Mouse (Mus musculus) c-Kit-negative CD71-positive TER-119-positive erythroid progenitor cells, embryonic 14.5 days (primary cell): ENCODE data around the gene C1ql3.

Experiments
- DNase-seq: peaks from one replicate; pipeline ENCODE4 v3.0.0-alpha.2; 2013; ENCODE audit warnings: low read depth, low spot score

The C1ql3 gene

DNA sequence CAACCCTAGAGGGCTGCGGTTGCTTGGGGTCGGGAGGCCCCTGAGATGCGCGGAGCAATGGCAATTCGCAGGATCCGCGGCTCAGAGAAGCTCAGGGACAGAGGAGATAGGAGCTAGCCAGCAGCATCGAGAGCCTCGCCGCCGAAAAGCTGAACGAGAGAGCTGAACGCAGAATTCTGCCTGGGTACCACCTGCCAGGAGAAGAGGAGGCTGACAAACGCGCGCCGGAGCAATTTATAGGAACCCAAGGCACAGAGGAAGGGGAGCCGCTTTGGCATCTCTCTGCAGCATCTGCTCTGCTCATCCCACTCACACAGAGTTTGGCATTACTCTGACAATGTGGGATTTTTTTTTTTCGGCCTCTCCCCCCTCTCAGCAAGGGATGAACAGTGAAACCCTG is at the start of gene C1ql3:
C1ql3 (minus strand) TSS at position 335 of the 400 bp plus-strand sequence.
- DNase-seq, result no peak

DNA sequence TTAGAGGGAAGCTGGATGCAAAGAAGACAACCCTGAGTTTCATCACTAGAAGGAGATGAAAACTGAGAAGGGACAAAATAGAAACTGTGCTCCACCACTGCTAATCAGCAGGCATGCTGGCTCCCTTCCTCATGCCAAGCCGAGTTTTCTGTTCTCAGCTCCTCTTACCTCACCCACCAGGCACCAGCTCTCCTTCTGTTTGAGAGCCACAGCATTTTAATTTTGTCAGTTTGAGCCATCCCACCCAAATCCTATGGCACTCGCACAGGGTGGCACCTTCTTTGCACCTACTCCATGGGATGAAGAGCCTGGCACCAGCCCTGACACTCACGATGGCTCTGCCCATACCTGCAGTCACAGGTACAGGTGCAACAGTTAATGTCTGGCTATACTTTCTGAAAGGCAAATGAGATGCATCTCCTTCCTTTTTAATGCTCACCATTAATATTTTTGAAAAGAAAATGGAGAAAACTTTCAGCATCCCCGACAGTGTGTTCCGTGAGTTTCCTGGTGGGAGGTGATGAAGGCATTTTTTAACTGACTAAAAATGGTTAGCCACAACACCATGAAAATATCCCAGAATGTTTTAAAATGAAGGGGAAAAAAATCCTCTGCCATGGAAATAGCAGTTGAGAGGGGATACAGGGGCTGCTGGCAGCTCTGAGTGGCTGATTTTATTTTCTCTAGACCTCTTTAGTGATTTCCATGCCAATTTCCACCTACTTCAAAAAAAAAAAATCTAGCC is 49.0 kb upstream of the C1ql3 start:
- no peak for DNase-seq

DNA sequence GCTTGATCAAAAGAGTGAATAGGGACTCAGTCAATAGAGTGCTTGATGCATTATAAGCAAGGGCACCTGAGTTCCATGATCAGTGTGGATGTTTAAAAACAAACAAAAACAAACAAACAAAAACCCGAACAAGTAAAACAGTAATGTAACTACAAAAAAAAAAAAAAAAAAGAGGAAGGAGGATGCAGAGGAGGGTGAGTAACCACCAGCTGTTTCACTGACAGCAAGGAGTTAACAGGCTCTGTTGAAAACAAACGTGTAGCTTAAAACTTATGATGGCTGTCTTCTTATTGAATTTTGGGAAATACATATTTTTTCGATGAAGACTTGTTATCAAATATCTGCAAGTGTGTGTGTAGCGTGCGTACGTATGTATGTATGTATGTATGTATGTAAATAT is 37.0 kb upstream of the C1ql3 start:
- no peak for DNase-seq

DNA sequence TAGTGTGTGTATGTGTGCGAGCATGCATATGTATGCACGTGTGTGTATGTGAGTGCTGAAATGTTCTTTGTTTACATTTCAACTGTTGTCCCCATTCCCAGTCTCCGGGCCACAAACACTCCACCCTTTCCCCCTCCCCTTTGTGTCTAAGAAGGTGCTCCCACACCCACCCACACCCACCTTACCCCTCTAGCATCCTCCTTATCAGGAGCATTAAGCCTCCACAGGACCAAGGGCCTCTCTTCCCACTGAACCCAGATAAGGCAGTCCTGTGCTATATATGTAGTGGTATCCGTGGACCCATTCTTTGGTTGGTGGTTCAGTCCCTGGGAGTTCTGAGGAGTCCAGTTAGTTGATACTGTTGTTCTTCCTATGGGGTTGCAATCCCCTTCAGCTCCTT is 32.9 kb upstream of the C1ql3 start:
- no peak for DNase-seq

DNA sequence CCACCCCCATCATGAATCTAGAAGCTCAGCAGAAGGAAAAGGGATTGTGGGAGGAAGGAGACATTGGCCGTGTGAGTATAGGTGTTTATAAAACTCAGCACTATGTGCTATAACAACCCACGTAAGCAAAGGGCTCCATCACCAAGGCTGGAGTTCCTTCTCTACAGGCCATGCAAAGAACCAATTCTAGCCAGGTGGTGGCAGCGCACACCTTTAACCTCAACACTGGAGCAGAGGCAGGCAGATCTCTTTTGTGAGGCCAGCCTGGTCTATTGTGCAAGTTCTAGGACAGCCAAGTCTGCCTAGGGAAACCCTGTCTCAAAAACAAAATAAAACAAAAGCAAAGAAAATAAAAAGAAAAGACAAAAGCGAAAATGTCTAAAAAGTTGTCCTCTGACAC is 28.2 kb upstream of the C1ql3 start:
- no peak for DNase-seq

DNA sequence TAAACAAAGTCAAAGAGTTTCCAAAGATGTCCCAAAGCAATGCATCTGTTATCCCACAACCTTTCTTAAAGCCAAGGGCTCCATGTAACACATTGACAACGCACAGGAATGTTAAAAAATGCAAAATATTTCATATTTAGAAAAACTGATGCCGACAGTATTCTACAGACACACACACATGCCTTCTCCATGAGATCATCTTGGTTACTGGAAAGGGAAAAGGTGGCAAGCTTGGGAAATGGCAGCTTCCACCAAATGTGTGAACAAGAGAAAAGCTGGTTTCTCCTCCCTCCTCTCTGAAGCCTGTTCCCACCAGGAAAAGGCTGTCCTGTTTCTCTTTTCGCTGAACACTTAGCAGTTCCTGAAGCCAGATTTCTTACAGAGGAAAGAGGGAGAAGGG is 27.2 kb upstream of the C1ql3 start:
- DNase-seq, result no peak

DNA sequence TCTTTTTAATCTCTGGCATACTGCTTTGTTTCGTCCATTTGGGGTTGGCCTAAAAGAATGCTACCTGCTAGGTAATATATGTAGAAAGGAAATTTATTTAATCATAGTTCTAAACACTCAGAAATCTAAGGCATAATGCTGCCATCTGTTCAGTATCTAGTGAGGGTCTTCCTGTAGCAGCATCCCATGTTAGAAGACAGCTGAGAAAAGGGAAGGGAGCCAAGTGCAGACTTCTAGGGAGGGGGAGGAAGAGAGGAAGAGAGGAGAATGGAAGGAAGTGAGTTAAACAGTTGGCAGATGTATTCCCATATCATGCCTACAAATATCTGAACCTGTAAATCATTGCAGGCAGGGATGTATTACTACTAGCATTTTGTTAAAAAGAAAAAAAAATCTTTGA is 7.3 kb upstream of the C1ql3 start:
- no peak for DNase-seq

DNA sequence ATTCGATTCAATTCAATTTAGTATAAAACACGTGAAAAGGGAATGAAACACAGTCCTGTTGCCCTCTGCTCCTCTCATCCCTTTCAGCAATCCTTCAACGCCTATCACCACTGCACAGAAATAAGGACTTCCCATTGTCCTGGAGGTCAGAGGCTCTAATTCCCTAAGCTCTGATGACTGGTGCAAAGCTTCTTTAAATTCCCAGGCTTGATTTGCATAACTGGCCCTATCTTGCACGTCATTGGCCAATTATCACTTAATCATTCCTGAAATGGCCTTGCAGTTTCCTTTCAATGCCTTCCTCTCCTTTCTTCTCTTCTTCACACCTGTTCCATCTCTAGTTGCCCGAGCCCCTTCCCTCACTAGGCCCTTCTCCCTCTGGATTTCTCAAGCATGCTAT is 6.8 kb upstream of the C1ql3 start:
- DNase-seq, result no peak

DNA sequence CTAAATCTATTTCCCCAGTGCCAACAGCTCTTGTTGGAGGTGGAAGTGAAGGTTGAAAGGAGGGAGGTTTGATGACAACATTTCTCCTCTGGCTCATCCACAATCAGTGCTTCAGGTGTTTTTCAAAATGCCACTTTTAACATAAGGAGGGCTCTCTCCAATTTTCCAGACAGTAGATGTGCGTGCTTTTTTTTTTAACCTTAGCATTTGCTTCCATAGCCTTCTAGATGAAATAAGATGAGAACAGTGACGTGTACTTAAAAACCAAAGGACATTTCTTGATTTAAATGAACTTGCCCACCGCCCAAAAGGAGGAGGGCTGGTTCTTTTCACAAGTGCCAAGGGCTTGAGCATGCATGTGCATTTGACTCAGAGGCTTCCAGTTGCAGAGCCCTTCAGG is 367 bp upstream of the C1ql3 start:
- no peak for DNase-seq

DNA sequence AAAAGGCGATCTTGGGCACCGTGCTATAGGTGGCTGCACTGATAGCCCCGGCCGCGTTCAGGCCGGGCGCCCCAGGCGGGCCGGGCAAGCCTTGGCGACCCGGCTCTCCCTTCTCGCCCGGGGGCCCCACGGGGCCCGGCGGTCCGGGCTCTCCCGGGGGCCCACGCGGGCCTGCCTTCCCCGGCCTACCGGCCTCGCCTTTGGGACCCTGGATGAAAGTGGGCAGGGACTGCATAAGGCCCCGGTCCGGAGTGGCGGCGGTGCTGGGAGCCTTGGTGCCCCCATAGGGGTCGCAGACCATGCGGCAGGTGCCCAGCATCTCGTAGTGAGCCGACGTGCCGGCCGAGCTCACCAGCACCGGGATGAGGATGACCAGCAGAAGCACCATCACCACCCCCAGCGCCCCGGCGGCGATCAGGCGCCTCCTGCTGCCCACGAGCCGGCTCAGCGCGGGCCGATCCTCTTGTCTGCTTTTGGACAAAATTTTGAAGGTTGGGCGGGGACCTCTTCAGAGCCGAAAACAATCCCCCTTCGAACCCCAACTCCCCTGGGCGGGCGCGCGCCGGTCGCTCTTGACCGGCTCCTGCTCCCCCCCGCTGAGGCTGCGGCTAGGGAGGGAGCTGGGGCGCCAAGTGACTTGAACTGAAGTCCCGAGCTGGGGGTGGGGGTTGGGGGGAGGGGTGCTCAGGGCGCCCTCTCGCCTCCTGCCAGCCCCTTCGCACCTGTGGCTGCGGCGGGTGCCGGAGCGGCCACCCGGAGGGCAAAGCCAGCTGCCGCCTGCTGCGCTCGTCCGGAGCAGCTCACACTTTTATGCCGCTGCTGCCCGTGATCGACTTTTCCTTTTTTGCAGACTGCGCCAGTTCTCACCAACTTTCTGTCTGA is 905 bp downstream of the C1ql3 start:
- no peak for DNase-seq

DNA sequence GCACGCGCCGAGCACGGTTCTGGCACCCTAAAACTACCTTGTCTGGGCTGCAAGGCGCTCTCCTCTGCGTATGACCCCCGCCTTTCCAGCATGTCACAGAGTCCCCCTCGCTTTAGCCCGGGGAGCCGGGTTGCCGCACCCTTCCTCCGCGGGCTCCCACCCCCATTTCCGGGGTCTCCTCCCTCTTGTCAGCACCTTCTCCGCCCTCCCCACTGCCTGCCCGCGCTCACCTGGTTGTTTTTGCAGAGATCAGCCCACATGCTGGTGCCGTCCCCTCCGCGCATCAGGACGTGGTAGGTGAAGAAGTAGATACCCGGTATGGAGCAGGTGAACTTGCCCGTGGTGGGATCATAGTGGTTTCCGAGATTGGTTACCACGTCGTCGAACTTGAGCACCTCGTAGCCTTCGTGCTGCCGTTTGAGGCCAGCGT is 1.6 kb downstream of the C1ql3 start:
- no peak for DNase-seq

DNA sequence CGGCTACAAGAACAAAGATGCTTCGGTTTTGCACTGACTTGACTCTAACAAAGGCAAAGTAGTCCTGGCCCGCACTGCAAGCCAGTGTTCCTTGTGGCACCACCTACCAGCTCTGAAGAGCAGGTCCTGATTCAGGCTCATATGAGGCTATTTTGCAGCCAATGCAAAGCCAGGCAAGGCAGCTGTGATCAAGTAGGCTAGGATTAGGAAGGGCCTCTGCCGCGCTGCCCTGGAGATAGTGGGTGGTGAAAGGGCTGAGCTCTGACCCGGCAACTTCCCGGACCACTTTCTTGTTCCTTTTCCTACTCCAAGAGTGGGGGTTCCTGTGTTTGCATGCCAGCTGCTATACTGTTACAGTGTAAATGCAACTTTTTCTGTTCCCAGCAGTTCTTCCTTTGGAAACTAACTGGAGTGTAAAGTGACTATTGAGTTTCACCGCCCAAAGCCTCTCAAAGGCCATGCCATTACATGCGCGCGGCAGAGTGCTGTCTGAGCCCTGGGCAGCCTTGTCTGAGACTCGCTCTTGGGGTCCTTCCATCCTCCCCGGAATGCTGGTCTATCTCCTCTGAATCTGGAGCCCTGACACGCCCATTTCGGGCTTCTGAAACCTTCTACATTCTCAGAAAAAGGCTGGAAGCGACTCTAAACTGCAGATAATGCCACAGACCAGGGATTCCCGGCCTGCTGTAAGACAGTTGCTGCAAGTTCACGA is 2.2 kb downstream of the C1ql3 start:
- no peak for DNase-seq

DNA sequence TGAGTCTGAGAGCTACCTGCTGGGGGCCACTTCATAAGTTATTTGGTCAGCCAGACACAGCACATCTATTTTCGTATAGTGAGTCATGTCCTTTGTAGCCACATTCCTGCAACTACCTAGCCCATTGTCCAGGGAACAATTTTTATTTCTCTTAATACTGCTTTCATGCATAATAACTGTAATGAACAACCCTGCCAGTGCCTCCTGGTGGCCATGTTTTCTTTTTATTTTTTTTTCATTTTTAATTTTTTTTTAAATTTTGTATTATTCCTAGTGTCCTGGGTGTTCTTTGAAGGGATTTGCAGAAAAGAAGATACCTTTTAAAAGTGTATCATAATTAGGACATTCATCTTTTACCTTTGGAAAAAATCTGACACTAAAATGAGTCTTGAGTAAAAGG is 3.2 kb downstream of the C1ql3 start:
- no peak for DNase-seq

DNA sequence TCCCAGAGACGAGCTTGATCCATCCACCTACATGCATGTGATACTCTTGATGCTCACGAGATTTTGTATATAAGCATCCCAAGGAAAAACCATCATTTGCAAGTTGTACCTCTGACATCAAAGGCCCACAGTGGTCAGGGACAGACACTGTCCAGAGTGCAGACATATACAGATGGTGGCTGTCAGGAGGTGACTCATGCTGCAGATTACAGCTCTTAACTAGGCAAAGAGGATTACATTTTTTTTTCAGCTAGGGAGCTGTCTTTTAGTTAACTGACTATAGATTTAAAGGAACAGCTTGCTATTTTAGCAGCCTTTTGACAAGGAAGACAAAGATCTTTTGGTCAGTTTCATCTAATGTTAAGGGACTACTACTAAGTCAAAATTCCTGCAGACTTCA is 11.6 kb downstream of the C1ql3 start:
- DNase-seq, result no peak

DNA sequence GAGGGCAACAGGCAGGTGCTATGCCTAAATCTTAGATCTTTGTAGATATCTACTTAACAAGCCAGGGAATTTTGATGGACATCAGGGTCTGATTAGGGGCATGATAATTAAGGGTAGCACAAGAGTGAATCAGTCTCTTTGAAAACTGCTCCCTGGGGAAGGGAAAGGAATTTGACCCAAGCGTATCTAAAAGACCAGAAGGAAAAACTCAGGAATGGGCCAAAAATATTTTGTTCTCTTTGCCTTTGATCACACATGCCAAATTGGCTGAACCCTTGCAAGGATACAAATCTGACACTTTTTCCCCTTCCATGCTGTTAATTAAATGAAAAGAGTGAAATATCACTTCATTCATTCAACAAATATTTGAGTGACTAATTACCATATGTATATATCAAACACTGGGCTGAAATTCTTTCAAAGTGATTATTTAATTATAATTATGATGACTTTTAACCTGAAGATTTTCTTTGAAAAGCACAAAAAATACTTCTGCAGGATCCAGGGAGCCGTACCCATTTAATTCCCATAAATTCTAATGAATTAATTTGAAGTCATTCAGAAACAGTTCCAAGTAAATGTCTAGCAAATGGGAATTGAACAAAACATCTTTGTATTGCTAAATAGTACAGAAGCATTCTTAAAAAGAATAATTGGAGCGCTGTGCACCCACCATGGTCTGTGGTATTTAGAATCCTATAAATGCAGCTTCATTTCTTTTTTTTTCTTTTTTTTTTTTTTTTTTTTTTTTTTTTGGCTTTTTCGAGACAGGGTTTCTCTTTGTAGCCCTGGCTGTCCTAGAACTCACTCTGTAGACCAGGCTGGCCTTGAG is 26.5 kb downstream of the C1ql3 start:
- DNase-seq, result no peak

DNA sequence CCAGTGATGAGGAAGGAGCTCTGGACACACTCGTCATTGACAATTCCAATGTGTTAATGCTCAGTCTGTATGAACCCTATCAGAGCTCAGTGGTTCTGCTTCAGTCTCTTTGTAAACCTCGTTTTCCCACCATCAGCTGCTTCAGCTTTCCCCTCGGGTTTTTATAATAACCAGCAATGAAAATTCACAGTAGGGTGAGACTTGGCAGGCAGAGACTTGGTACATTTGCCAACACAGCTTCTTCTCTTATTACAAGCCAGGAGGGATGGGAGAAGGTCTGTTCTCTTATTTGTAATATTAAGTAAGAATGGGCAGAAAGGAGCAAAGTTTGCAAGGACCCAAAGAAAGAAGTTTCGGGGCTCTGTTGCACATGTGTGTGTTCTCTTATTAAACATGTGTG is 32.8 kb downstream of the C1ql3 start:
- no peak for DNase-seq

DNA sequence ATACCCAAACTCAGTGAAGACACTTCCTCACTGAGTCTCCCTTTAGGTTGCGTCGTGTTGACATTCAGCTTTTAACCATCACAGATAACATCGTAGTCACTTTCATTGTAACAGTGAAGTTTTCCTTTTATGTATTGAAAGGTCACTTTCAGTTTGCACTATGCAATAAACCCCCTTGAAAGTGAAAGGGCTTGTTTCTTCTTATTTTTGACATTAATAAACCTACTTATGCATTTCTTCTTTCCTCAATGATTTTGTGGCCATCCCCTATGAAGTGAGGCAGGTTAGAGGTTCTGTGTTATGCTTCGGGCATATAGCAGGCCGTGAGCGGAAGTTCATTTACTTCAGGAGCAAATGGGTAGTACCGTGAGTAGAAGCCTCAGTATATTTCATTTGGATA is 34.2 kb downstream of the C1ql3 start:
- no peak for DNase-seq

DNA sequence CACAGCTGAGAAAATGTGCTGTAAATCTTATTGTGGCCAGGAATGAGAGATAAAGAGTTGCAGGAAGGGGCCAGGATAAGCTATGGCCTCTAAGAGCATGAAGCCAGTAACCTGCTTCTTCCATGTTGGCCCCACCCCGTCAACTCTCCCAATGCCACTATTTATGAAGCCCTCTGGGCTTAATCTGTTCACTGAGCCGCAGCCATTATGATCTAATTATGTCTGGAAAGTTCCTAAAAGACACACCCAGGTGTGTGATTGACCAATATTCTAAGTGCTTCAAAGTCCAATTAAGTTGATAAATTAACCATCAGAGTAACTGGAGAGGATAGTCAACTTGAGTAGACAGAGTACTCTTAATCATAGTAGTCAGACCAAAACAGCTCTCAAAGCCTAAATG is 37.9 kb downstream of the C1ql3 start:
- DNase-seq, result no peak

DNA sequence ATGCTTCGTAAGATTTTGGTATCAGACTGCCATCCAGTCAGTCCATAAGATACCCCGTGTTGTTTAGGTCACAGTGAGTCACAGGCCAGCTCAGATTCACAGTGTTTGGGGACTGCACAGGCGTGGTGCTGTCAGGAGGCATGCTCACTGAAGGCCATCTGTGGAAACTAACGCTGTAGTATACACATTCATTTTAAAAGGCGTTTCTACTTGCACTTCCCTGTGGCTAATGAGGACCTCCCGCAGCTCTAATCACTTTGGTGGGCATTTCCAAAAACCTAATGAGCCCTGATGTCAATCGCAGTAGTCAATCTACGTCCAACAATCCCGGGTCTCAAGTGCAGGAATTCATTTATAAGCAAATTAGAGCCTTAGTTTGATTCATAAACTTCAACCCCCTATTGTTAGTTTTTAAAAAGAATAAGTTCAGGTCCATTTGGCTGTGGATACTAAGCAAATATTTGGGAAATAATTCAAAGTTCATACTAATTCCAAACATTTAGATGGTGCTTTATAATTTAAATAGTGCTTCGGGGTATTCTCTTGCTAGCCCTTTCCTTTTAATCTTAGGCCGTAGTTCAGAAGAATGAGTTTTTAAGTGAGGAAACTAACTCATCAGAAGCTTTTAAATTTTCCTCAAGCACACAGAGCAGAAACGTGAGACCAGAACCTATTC is 41.4 kb downstream of the C1ql3 start:
- no peak for DNase-seq

DNA sequence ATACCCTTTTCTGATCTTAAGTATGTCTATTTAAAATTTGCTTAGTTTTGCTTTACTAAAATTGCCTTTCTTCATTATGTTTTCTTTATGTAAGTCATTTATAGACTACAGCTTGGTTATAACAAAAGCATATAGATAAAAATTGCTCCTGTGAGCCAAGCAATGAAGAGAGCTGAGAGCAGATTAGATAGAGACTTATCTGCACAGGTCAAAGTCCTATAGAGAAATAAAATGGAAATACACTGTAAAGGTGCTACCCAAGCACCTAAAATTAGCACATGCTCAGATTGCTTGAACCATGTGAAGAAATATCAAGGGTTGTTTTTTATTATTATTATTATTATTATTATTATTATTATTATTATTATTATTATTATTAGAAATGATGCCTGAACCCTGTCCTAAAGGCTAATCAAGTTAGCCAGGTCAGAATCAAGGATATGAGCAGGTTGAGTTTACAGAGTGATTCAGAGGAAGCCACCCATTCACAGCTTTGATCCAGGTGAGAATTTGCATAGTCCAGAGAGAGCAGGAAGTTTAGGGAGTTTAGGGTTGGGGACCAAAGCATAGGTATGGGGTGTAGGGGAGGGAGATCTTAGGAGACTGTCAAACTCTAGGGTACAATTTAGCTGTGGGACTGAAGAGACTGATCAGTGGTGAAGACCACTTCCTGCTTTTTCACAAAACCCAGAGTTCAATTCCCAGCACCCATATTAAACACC is 54.7 kb downstream of the C1ql3 start:
- no peak for DNase-seq
